Mouse (Mus musculus) megakaryocyte, embryonic 14.5 days (primary cell): Measurements from ENCODE around the gene 4930579F01Rik. TPM values are rescaled to one million over a fixed set of nuclear protein-coding genes. Genes with fewer than 3 reads are reported as not detected.

Source experiments
- H3K27me3 ChIP-seq: replicated peaks from 2 replicates; pipeline ENCODE3; 2012; ENCODE audit warnings: inconsistent platforms
- H3K36me3 ChIP-seq: replicated peaks from 2 replicates; pipeline ENCODE3; 2012; ENCODE audit warnings: low read length, inconsistent platforms, mixed read lengths
- H3K4me1 ChIP-seq: 2 replicates; pipeline ENCODE4 v1.6.1; 2012; ENCODE audit warnings: inconsistent platforms
- H3K4me3 ChIP-seq: replicated peaks from 2 replicates; pipeline ENCODE3; 2012; ENCODE audit warnings: moderate library complexity, mild to moderate bottlenecking, inconsistent platforms
- H3K9me3 ChIP-seq: 2 replicates; pipeline ENCODE4 v1.6.1; 2012; ENCODE audit warnings: inconsistent platforms
- FLI1 ChIP-seq: IDR thresholded peaks from 2 replicates; pipeline ENCODE4 v1.6.1; 2012; ENCODE audit warnings: low read length, inconsistent platforms, mixed read lengths
- GATA1 ChIP-seq: IDR thresholded peaks from 3 replicates; pipeline ENCODE4 v1.6.1; 2012; ENCODE audit warnings: mixed read lengths, low read length, inconsistent platforms, borderline replicate concordance
- polyA plus RNA-seq: library from polyadenylated mRNA; stranded (reverse); fragments of >175 nt; gene quantifications from 2 replicates; pipeline ENCODE4 v1.2.3, GENCODE M21; 2012; ENCODE audit warnings: low replicate concordance; ENCODE audit not compliant: insufficient read depth

Gene 4930579F01Rik
- polyA plus RNA-seq, 1 experiment = not detected

DNA sequence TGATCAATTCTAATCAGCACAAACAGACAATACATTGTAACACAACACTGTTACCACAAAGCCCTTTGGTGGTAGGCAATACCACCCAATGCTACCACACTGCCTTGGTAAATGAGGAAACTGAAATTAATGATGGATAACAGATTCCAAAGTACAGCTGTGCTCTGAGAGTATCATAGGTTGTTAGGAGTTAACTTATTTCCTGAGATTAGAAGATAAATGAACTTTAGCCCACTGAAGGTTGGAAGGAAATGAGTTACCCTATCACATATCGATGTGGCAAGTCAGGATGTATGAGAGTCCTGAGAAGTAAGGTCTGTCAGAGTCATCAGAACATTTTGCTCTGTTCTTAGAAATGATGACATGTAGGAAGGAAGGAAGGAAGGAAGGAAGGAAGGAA is 59.1 kb downstream of the 4930579F01Rik start:
- no peak for TF ChIP-seq GATA1
- no peak for TF ChIP-seq FLI1
- Histone ChIP-seq H3K27me3 (no peaks in the 10 kb centered on the region), H3K36me3 (no peaks in the 10 kb centered on the region), H3K4me3 (no peak overlapping the region), H3K4me1 (0 out of 2 replicates have a peak, but pooled peaks cover 2% of the 10 kb centered on the region), H3K9me3 (no peaks in the 10 kb centered on the region; the same call in 1 of the 2 replicates)

DNA sequence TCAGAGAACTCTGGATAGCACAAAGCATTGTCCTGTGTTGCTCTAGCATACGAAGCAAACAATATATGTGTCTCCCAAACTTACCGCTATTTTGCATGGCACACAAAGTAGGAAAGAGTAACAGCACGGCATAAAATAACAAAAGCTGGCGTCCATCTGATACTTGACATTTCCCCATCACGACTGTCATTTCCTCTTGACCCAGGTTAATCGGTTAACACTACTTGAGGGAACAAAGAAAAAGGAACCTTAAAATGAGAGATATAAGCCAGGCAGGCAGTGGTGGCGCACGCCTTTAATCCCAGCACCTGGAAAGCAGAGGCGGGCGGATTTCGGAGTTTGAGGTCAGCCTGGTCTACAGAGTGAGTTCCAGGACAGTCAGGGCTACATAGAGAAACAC is 59.7 kb downstream of the 4930579F01Rik start:
- H3K9me3 ChIP-seq = no peaks in the 10 kb centered on the region; the same call in 1 of the 2 replicates
- H3K27me3 ChIP-seq = no peaks in the 10 kb centered on the region
- TF ChIP-seq FLI1 (no peak), GATA1 (no peak)
- H3K4me3 ChIP-seq = no peak overlapping the region
- H3K4me1 ChIP-seq = no peaks in the 10 kb centered on the region
- H3K36me3 ChIP-seq = no peaks in the 10 kb centered on the region

GRCm38 (mm10) chr3:138133463-138133862 is 60.2 kb downstream of the 4930579F01Rik start:
- no peak for TF ChIP-seq GATA1
- no peak for TF ChIP-seq FLI1
- no peaks in the 10 kb centered on the region; the same call in 1 of the 2 replicates for H3K9me3 ChIP-seq
- H3K36me3 ChIP-seq = no peaks in the 10 kb centered on the region
- no peaks in the 10 kb centered on the region for H3K27me3 ChIP-seq
- no peak overlapping the region for H3K4me3 ChIP-seq
- H3K4me1 ChIP-seq = no peaks in the 10 kb centered on the region

GRCm38 (mm10) chr3:138131168-138131567 is 62.5 kb downstream of the 4930579F01Rik start:
- TF ChIP-seq GATA1 (no peak), FLI1 (no peak)
- H3K4me3 ChIP-seq = no peak overlapping the region
- no peaks in the 10 kb centered on the region for H3K36me3 ChIP-seq
- H3K27me3 ChIP-seq = no peaks in the 10 kb centered on the region
- no peaks in the 10 kb centered on the region for H3K4me1 ChIP-seq
- H3K9me3 ChIP-seq = no peaks in the 10 kb centered on the region

GRCm38 (mm10) chr3:138130692-138131091 is 62.9 kb downstream of the 4930579F01Rik start:
- TF ChIP-seq GATA1 = no peak
- TF ChIP-seq FLI1 = no peak

DNA sequence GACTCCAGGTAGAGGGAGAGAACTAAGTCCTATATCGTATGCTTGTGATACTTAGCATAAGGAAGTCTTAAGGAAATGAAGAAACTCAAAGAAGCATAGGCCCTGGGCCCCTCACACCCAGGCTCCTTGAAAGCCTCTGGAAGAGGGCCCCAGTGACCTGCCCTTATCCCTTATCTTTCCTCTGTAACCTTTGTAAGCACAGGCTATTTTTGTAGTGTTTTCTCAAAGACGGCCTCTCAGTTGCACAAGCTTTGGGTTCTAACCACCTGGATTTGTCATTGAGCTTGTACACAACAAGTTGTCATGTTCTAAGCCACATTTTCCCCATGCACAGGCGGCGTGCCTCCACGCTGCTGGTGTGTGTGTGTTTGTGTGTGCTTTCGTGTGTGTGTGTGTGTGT is 64.5 kb downstream of the 4930579F01Rik start:
- Histone ChIP-seq H3K4me3 (no peak overlapping the region), H3K27me3 (peaks cover 2% of the 10 kb centered on the region), H3K4me1 (no peaks in the 10 kb centered on the region), H3K36me3 (no peaks in the 10 kb centered on the region), H3K9me3 (no peaks in the 10 kb centered on the region)
- TF ChIP-seq GATA1 (no peak), FLI1 (no peak)

More at GRCm38 (mm10) chr3:138130692-138131091, 62.9 kb downstream of the 4930579F01Rik start:
- Histone ChIP-seq H3K36me3 (no peaks in the 10 kb centered on the region), H3K4me3 (no peak overlapping the region), H3K27me3 (no peaks in the 10 kb centered on the region), H3K9me3 (no peaks in the 10 kb centered on the region), H3K4me1 (no peaks in the 10 kb centered on the region)

GRCm38 (mm10) chr3:138123842-138124241 is 69.8 kb downstream of the 4930579F01Rik start:
- TF ChIP-seq GATA1 (no peak), FLI1 (no peak)
- Histone ChIP-seq H3K9me3 (no peaks in the 10 kb centered on the region), H3K4me1 (no peaks in the 10 kb centered on the region), H3K4me3 (no peak overlapping the region), H3K27me3 (peaks cover 2% of the 10 kb centered on the region), H3K36me3 (no peaks in the 10 kb centered on the region)

DNA sequence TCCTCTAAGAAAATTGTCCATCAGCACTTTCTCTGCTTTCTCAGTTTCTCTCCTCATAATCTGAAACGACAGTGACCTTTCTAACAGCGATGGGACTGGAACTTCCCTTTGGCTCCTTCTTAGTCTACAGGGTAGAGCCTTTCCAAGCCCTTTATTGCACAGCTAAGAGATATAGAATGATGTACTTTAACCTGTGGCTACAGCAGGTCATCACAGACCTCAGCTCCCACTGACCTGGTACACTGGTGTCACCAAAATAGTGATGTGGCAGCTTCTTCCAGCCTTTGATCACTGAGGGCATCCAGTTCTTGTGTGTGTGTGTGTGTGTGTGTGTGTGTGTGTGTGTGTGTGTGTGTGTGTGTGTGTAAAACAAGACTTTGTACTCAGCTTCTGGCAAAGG is 72.2 kb downstream of the 4930579F01Rik start:
- no peaks in the 10 kb centered on the region for H3K36me3 ChIP-seq
- no peak overlapping the region for H3K4me3 ChIP-seq
- peaks cover 2% of the 10 kb centered on the region for H3K27me3 ChIP-seq
- TF ChIP-seq FLI1 (no peak), GATA1 (no peak)
- H3K4me1 ChIP-seq = no peaks in the 10 kb centered on the region
- no peaks in the 10 kb centered on the region for H3K9me3 ChIP-seq

DNA sequence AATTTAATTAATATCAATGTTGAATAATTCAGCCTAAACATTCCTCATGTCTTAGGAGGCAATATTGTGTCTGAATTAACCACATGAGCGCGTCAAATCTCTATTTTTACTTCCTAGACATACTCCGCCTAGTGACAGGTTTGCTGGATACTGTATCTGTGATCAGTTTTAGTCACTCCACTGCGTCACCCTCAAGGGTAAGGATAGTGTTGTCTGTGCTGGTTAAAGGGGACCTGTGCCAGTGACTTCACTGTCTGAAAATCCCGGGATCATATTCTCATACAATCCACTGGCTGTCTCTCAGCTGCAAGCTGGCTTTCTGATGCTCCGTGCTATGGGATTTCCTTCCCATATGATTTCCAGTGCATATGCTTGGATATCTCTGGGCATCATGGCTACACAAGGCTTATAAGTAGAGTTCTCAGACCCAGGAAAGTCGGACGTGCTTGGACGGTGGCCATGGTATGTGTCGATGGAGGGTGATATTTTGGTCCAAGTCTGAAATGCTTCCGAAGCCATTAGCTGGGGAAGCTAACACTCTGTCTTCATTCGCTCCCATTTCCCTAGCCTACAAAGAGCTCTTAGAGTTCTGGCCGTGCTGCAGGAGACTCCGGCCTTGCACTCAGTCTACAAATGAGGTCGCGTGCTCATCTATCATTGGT is 74.0 kb downstream of the 4930579F01Rik start:
- TF ChIP-seq GATA1 (no peak), FLI1 (no peak)
- H3K4me1 ChIP-seq = no peaks in the 10 kb centered on the region
- H3K27me3 ChIP-seq = peaks cover 1% of the 10 kb centered on the region
- H3K9me3 ChIP-seq = no peaks in the 10 kb centered on the region
- no peak overlapping the region for H3K4me3 ChIP-seq
- no peaks in the 10 kb centered on the region for H3K36me3 ChIP-seq

DNA sequence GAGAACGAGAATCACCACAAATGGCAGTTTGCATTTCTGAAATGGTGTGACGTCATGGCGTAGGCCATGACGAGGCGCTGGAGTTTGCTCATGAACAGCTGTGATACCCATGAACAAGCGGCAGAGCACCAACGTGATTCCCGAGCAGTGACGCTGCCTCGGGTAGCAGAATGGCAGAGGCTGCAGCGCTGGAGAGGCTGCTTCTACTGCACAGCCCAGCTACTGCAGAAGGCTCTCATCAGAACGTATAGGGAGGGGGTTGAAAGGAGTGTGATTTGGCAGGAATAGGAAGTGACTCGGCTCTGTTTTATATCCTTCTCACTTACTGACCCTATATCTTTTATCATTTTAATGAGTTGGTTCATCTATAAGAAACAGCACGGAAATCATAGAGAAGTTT is 74.8 kb downstream of the 4930579F01Rik start:
- TF ChIP-seq GATA1 = no peak
- TF ChIP-seq FLI1 = no peak
- no peak overlapping the region for H3K4me3 ChIP-seq
- H3K36me3 ChIP-seq = no peaks in the 10 kb centered on the region

GRCm38 (mm10) chr3:138118392-138118791 is 75.2 kb downstream of the 4930579F01Rik start:
- no peak for TF ChIP-seq GATA1
- TF ChIP-seq FLI1 = no peak
- Histone ChIP-seq H3K36me3 (no peaks in the 10 kb centered on the region), H3K27me3 (no peaks in the 10 kb centered on the region), H3K9me3 (no peaks in the 10 kb centered on the region), H3K4me3 (no peak overlapping the region), H3K4me1 (no peaks in the 10 kb centered on the region)

More for the DNA sequence above, 74.8 kb downstream of the 4930579F01Rik start:
- H3K4me1 ChIP-seq = no peaks in the 10 kb centered on the region
- no peaks in the 10 kb centered on the region for H3K9me3 ChIP-seq
- H3K27me3 ChIP-seq = no peaks in the 10 kb centered on the region
